Mouse (Mus musculus): ENCODE results near the gene Mllt3. TPM values are rescaled to one million over a fixed set of nuclear protein-coding genes. Genes with fewer than 3 reads are reported as not detected.
"Not testable (repeated sequence)": the region's sequence is repeated elsewhere in the genome, so short reads cannot be mapped to it uniquely, and the experiment has no call there.

Gene Mllt3
- polyA plus RNA-seq, 1 experiment from 2014 or later = 62.3 TPM

GRCm38 (mm10) chr4:87991710-87992109 lies 41.5 kb downstream of the Mllt3 start:
- Histone ChIP-seq H3K9me3 (ENCODE audit: control insufficient read depth, low read length) (no peaks in the 10 kb centered on the region), H3K4me2 (no peak overlapping the region), H3K4me1 (ENCODE audit: control insufficient read depth, insufficient read depth, low read length) (peaks cover 3% of the 10 kb centered on the region; the same call in 1 of the 2 replicates), H3K27ac (ENCODE audit: low read depth, low read length) (no peak overlapping the region), H3K36me3 (ENCODE audit: control insufficient read depth, insufficient read depth, low read length) (no peaks in the 10 kb centered on the region), H3K27me3 (ENCODE audit: control insufficient read depth, insufficient read depth, low read length) (no peaks in the 10 kb centered on the region), H3K4me3 (ENCODE audit: low read depth, low read length) (no peak overlapping the region), H3K9ac (ENCODE audit: low read length) (no peak overlapping the region)
- 91% methylated on average over 5 of the region's 5 CpGs for WGBS
- ATAC-seq (ENCODE audit: low FRiP score) (no peak), DNase-seq (ENCODE audit: low spot score, missing footprints) (no peak)

- DNase-seq (ENCODE audit: low spot score, missing footprints) (no peak), ATAC-seq (ENCODE audit: low FRiP score) (no peak)
- Histone ChIP-seq H3K36me3 (ENCODE audit: control insufficient read depth, insufficient read depth, low read length) (no peaks in the 10 kb centered on the region), H3K4me2 (no peak overlapping the region), H3K9ac (ENCODE audit: low read length) (no peak overlapping the region), H3K27ac (ENCODE audit: low read depth, low read length) (no peak overlapping the region), H3K9me3 (ENCODE audit: control insufficient read depth, low read length) (no peaks in the 10 kb centered on the region), H3K4me1 (ENCODE audit: control insufficient read depth, insufficient read depth, low read length) (peaks cover 3% of the 10 kb centered on the region; the same call in 1 of the 2 replicates), H3K27me3 (ENCODE audit: control insufficient read depth, insufficient read depth, low read length) (no peaks in the 10 kb centered on the region), H3K4me3 (ENCODE audit: low read depth, low read length) (no peak overlapping the region)
- WGBS = 80% methylated on average over 5 of the region's 5 CpGs
Observed at GRCm38 (mm10) chr4:87990940-87991339, 42.2 kb downstream of the Mllt3 start.

GRCm38 (mm10) chr4:87985281-87985680 lies 47.9 kb downstream of the Mllt3 start:
- WGBS = 52% methylated on average over 4 of the region's 4 CpGs
- Histone ChIP-seq H3K27ac (ENCODE audit: low read depth, low read length) (no peak overlapping the region), H3K36me3 (ENCODE audit: control insufficient read depth, insufficient read depth, low read length) (no peaks in the 10 kb centered on the region), H3K9ac (ENCODE audit: low read length) (no peak overlapping the region), H3K4me3 (ENCODE audit: low read depth, low read length) (no peak overlapping the region), H3K4me1 (ENCODE audit: control insufficient read depth, insufficient read depth, low read length) (peaks cover 16% of the 10 kb centered on the region), H3K27me3 (ENCODE audit: control insufficient read depth, insufficient read depth, low read length) (no peaks in the 10 kb centered on the region), H3K4me2 (no peak overlapping the region), H3K9me3 (ENCODE audit: control insufficient read depth, low read length) (no peaks in the 10 kb centered on the region)
- ATAC-seq (ENCODE audit: low FRiP score) (no peak), DNase-seq (ENCODE audit: low spot score, missing footprints) (no peak)

- Histone ChIP-seq H3K4me1 (ENCODE audit: control insufficient read depth, insufficient read depth, low read length) (peaks cover 16% of the 10 kb centered on the region), H3K36me3 (ENCODE audit: control insufficient read depth, insufficient read depth, low read length) (no peaks in the 10 kb centered on the region), H3K9me3 (ENCODE audit: control insufficient read depth, low read length) (no peaks in the 10 kb centered on the region), H3K4me2 (no peak overlapping the region), H3K27ac (ENCODE audit: low read depth, low read length) (no peak overlapping the region), H3K27me3 (ENCODE audit: control insufficient read depth, insufficient read depth, low read length) (no peaks in the 10 kb centered on the region), H3K4me3 (ENCODE audit: low read depth, low read length) (no peak overlapping the region), H3K9ac (ENCODE audit: low read length) (no peak overlapping the region)
- no peak for DNase-seq (ENCODE audit: low spot score, missing footprints)
- WGBS = 31% methylated on average over 3 of the region's 3 CpGs
- ATAC-seq (ENCODE audit: low FRiP score) = no peak
Observed at GRCm38 (mm10) chr4:87984589-87984988, 48.6 kb downstream of the Mllt3 start.

- WGBS = 73% methylated on average over 5 of the region's 5 CpGs
- Histone ChIP-seq H3K4me2 (no peak overlapping the region), H3K9me3 (ENCODE audit: control insufficient read depth, low read length) (no peaks in the 10 kb centered on the region), H3K36me3 (ENCODE audit: control insufficient read depth, insufficient read depth, low read length) (no peaks in the 10 kb centered on the region), H3K4me1 (ENCODE audit: control insufficient read depth, insufficient read depth, low read length) (peaks cover 16% of the 10 kb centered on the region), H3K27me3 (ENCODE audit: control insufficient read depth, insufficient read depth, low read length) (no peaks in the 10 kb centered on the region), H3K4me3 (ENCODE audit: low read depth, low read length) (no peak overlapping the region), H3K27ac (ENCODE audit: low read depth, low read length) (no peak overlapping the region), H3K9ac (ENCODE audit: low read length) (no peak overlapping the region)
- ATAC-seq (ENCODE audit: low FRiP score) (no peak), DNase-seq (ENCODE audit: low spot score, missing footprints) (no peak)
Observed at GRCm38 (mm10) chr4:87984091-87984490, 49.1 kb downstream of the Mllt3 start.

- DNase-seq (ENCODE audit: low spot score, missing footprints) (no peak), ATAC-seq (ENCODE audit: low FRiP score) (no peak)
- no peaks in the 10 kb centered on the region for H3K36me3 ChIP-seq (ENCODE audit: control insufficient read depth, insufficient read depth, low read length)
- no peak overlapping the region for H3K9ac ChIP-seq (ENCODE audit: low read length)
- no peak overlapping the region for H3K27ac ChIP-seq (ENCODE audit: low read depth, low read length)
- H3K9me3 ChIP-seq (ENCODE audit: control insufficient read depth, low read length) = no peaks in the 10 kb centered on the region
- no peak overlapping the region for H3K4me3 ChIP-seq (ENCODE audit: low read depth, low read length)
- 85% methylated on average over 5 of the region's 5 CpGs for WGBS
- no peak overlapping the region for H3K4me2 ChIP-seq
- H3K4me1 ChIP-seq (ENCODE audit: control insufficient read depth, insufficient read depth, low read length) = peaks cover 16% of the 10 kb centered on the region
- H3K27me3 ChIP-seq (ENCODE audit: control insufficient read depth, insufficient read depth, low read length) = no peaks in the 10 kb centered on the region
Observed at GRCm38 (mm10) chr4:87982578-87982977, 50.6 kb downstream of the Mllt3 start.

- H3K4me1 ChIP-seq (ENCODE audit: control insufficient read depth, insufficient read depth, low read length) = no peaks in the 10 kb centered on the region
- H3K27me3 ChIP-seq (ENCODE audit: control insufficient read depth, insufficient read depth, low read length) = no peaks in the 10 kb centered on the region
- H3K4me3 ChIP-seq (ENCODE audit: low read depth, low read length) = no peak overlapping the region
- DNase-seq (ENCODE audit: low spot score, missing footprints) (no peak), ATAC-seq (ENCODE audit: low FRiP score) (no peak)
- no peaks in the 10 kb centered on the region for H3K36me3 ChIP-seq (ENCODE audit: control insufficient read depth, insufficient read depth, low read length)
- 82% methylated on average over 11 of the region's 11 CpGs for WGBS
- H3K4me2 ChIP-seq = no peak overlapping the region
- no peak overlapping the region for H3K9ac ChIP-seq (ENCODE audit: low read length)
- H3K9me3 ChIP-seq (ENCODE audit: control insufficient read depth, low read length) = no peaks in the 10 kb centered on the region
- H3K27ac ChIP-seq (ENCODE audit: low read depth, low read length) = no peak overlapping the region
Observed at GRCm38 (mm10) chr4:87977820-87978448, 55.2 kb downstream of the Mllt3 start.

- Histone ChIP-seq H3K4me2 (no peak overlapping the region), H3K4me3 (ENCODE audit: low read depth, low read length) (no peak overlapping the region), H3K9me3 (ENCODE audit: control insufficient read depth, low read length) (no peaks in the 10 kb centered on the region), H3K9ac (ENCODE audit: low read length) (no peak overlapping the region), H3K27ac (ENCODE audit: low read depth, low read length) (no peak overlapping the region), H3K4me1 (ENCODE audit: control insufficient read depth, insufficient read depth, low read length) (no peaks in the 10 kb centered on the region), H3K27me3 (ENCODE audit: control insufficient read depth, insufficient read depth, low read length) (no peaks in the 10 kb centered on the region), H3K36me3 (ENCODE audit: control insufficient read depth, insufficient read depth, low read length) (no peaks in the 10 kb centered on the region)
- DNase-seq (ENCODE audit: low spot score, missing footprints) (no peak), ATAC-seq (ENCODE audit: low FRiP score) (no peak)
- WGBS = 92% methylated on average over 7 of the region's 7 CpGs
Observed at GRCm38 (mm10) chr4:87965836-87966235, 67.3 kb downstream of the Mllt3 start.

GRCm38 (mm10) chr4:87964890-87965289 lies 68.3 kb downstream of the Mllt3 start:
- DNase-seq (ENCODE audit: low spot score, missing footprints); H3K27me3 ChIP-seq (ENCODE audit: control insufficient read depth, insufficient read depth, low read length); ATAC-seq (ENCODE audit: low FRiP score); H3K27ac ChIP-seq (ENCODE audit: low read depth, low read length); H3K36me3 ChIP-seq (ENCODE audit: control insufficient read depth, insufficient read depth, low read length); H3K9me3 ChIP-seq (ENCODE audit: control insufficient read depth, low read length); H3K4me1 ChIP-seq (ENCODE audit: control insufficient read depth, insufficient read depth, low read length); H3K9ac ChIP-seq (ENCODE audit: low read length); H3K4me2 ChIP-seq; H3K4me3 ChIP-seq (ENCODE audit: low read depth, low read length): not testable (repeated sequence)
- 96% methylated on average over 1 of the region's 2 CpGs for WGBS

Data from midbrain, embryonic 11.5 days (tissue).